Mouse (Mus musculus) embryonic facial prominence, embryonic 14.5 days (tissue): ENCODE measurements around the gene 2300002M23Rik. TPM values are rescaled to one million over a fixed set of nuclear protein-coding genes. Genes with fewer than 3 reads are reported as not detected.

ENCODE experiments used
- ATAC-seq: fragments of 200-750 bp; cut with Nextera tagmentation; 2 replicates; pipeline ENCODE4 v1.8.0; 2017; ENCODE audit warnings: low read depth, moderate number of reproducible peaks, moderate TSS enrichment
- DNase-seq: peaks from one replicate; pipeline ENCODE4 v3.0.0-alpha.2; 2015; ENCODE audit warnings: low spot score
- H3K27ac ChIP-seq: fragments of 300-500 bp; sonication (generic); replicated peaks from 2 replicates; pipeline ENCODE4 v1.5.1; 2014; ENCODE audit warnings: low read depth, mild to moderate bottlenecking, low read length, moderate library complexity
- H3K27me3 ChIP-seq: fragments of 300-500 bp; sonication (generic); replicated peaks from 2 replicates; pipeline ENCODE4 v1.6.1; 2014; ENCODE audit warnings: low read length; ENCODE audit not compliant: control insufficient read depth, insufficient read depth
- H3K36me3 ChIP-seq: fragments of 300-500 bp; sonication (generic); 2 replicates; pipeline ENCODE4 v1.6.1; 2014; ENCODE audit warnings: low read length, mixed read lengths; ENCODE audit not compliant: control insufficient read depth, insufficient read depth
- H3K4me1 ChIP-seq: fragments of 300-500 bp; sonication (generic); 2 replicates; pipeline ENCODE4 v1.6.1; 2014; ENCODE audit warnings: antibody characterized with exemption, low read length; ENCODE audit not compliant: control insufficient read depth, insufficient read depth
- H3K4me2 ChIP-seq: fragments of 300-500 bp; sonication (generic); 2 replicates; pipeline ENCODE4 v1.6.1; 2014; ENCODE audit warnings: low read depth, mild to moderate bottlenecking, low read length, moderate library complexity, mixed read lengths
- H3K4me3 ChIP-seq: fragments of 300-500 bp; sonication (generic); 2 replicates; pipeline ENCODE4 v1.5.1; 2014; ENCODE audit warnings: low read depth, mild to moderate bottlenecking, low read length
- H3K9ac ChIP-seq: fragments of 300-500 bp; sonication (generic); 2 replicates; pipeline ENCODE4 v1.6.1; 2014; ENCODE audit warnings: low read depth, mild to moderate bottlenecking, low read length, moderate library complexity, mixed read lengths
- H3K9me3 ChIP-seq: fragments of 300-500 bp; sonication (generic); 2 replicates; pipeline ENCODE4 v1.6.1; 2016; ENCODE audit warnings: low read length; ENCODE audit not compliant: control insufficient read depth
- WGBS: fragments of 180-500 bp; shearing (Covaris S2); extraction: QIAGEN DNeasy Blood & Tissue Kit; methylation state at CpG from one replicate; pipeline ENCODE4 v1.1.7; 2014; 5-methylcytosine and 5-hydroxymethylcytosine counted together
- polyA plus RNA-seq: library from polyadenylated mRNA; unstranded; fragments of >200 nt; fragmentation: Nextera tagmentation; extraction: Ambion mirVana; gene quantifications from 2 replicates; pipeline ENCODE4 v1.2.1, GENCODE M21; 2014

Gene 2300002M23Rik
- polyA plus RNA-seq, 1 experiment from 2014 or later: 1.3 TPM

- no peak overlapping the region for H3K4me3 ChIP-seq
- H3K27ac ChIP-seq: no peak overlapping the region
- no peak overlapping the region for H3K9ac ChIP-seq
- no peaks in the 10 kb centered on the region for H3K4me1 ChIP-seq
- no peak for ATAC-seq
- no peaks in the 10 kb centered on the region for H3K27me3 ChIP-seq
- H3K36me3 ChIP-seq: no peaks in the 10 kb centered on the region
- no peak overlapping the region for H3K4me2 ChIP-seq
- 45% methylated on average over 10 of the region's 10 CpGs for WGBS
- no peak for DNase-seq
- no peaks in the 10 kb centered on the region for H3K9me3 ChIP-seq
These were observed 27.7 kb upstream of the 2300002M23Rik start for GRCm38 (mm10) chr17:35539540-35539939.

DNA sequence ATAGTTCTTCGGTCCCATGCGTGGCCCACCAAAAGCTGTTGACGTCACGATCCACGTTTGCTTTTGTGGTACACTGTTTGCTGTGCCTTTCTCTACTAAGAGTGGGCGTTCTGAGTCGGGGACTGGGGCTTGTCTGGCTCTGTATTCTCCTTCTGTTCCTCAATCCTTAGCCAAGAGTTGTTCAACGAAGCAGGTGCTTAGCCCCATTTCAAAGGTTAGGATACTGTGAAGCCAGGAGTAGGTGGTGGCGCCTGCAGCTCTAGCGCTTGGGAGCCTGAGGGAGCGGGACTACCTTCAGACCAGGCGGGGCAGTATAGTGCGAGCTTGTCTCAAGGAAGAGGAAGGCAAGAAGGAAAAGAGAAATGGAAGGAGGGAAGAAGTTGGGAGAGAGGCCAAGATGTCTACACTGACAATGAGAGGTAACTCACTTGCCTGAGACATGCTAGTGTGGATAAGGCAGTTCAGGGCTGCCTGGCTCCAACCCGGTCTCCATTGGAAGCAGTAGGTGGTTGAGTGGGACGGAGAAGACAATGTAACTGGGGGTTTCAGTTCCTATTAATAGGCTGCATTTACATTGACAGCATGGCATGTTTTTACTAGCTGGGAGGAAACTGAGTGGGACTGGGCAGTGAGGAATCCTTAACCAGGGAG lies 24.4 kb upstream of the 2300002M23Rik start:
- Histone ChIP-seq H3K27ac (no peak overlapping the region), H3K36me3 (no peaks in the 10 kb centered on the region), H3K9ac (no peak overlapping the region), H3K27me3 (no peaks in the 10 kb centered on the region), H3K4me1 (no peaks in the 10 kb centered on the region), H3K4me2 (no peak overlapping the region), H3K9me3 (no peaks in the 10 kb centered on the region), H3K4me3 (no peak overlapping the region)
- ATAC-seq (no peak), DNase-seq (no peak)
- WGBS: 78% methylated on average over 15 of the region's 15 CpGs

GRCm38 (mm10) chr17:35543412-35543861 lies 23.8 kb upstream of the 2300002M23Rik start:
- Histone ChIP-seq H3K27ac (no peak overlapping the region), H3K4me1 (no peaks in the 10 kb centered on the region), H3K9me3 (no peaks in the 10 kb centered on the region), H3K4me2 (no peak overlapping the region), H3K9ac (no peak overlapping the region), H3K27me3 (no peaks in the 10 kb centered on the region), H3K4me3 (no peak overlapping the region), H3K36me3 (no peaks in the 10 kb centered on the region)
- 33% methylated on average over 14 of the region's 14 CpGs for WGBS
- DNase-seq: peak; percentile 29
- ATAC-seq: no peak

- WGBS: 71% methylated on average over 6 of the region's 6 CpGs
- Histone ChIP-seq H3K4me1 (peaks cover 5% of the 10 kb centered on the region; the same call in 1 of the 2 replicates), H3K9me3 (no peaks in the 10 kb centered on the region), H3K27ac (no peak overlapping the region), H3K9ac (no peak overlapping the region), H3K36me3 (no peaks in the 10 kb centered on the region), H3K27me3 (no peaks in the 10 kb centered on the region), H3K4me2 (no peak overlapping the region), H3K4me3 (no peak overlapping the region)
- ATAC-seq: no peak
- DNase-seq: no peak
These were observed 23.2 kb upstream of the 2300002M23Rik start for GRCm38 (mm10) chr17:35544001-35544400.

GRCm38 (mm10) chr17:35544680-35545079 lies 22.6 kb upstream of the 2300002M23Rik start:
- Histone ChIP-seq H3K27ac (no peak overlapping the region), H3K27me3 (no peaks in the 10 kb centered on the region), H3K4me2 (no peak overlapping the region), H3K4me3 (no peak overlapping the region), H3K4me1 (peaks cover 10% of the 10 kb centered on the region; the same call in 1 of the 2 replicates), H3K36me3 (no peaks in the 10 kb centered on the region), H3K9ac (no peak overlapping the region), H3K9me3 (no peaks in the 10 kb centered on the region)
- WGBS: 30% methylated on average over 6 of the region's 6 CpGs
- ATAC-seq (no peak), DNase-seq (no peak)

DNA sequence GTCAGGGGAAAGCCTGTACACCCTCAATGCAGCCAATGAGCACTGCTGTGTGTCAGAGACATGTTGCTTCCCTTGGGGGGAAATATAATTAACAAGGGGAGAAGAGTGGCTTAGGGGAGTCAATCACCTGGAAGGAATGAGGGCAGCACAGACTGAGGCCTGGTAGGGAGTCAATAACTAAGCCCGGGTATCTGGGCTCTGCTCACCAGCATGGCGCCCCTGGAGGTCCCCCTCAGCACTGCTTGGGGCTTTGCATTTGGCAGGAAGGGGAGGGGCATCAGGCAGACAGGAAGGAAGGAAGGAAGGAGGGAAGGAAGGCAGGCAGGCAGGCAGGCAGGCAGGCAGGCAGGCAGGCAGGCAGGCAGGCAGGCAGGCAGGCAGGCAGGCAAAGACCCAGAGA lies 19.8 kb upstream of the 2300002M23Rik start:
- Histone ChIP-seq H3K4me1 (peaks cover 17% of the 10 kb centered on the region; the same call in 1 of the 2 replicates), H3K9ac (no peak overlapping the region), H3K4me2 (no peak overlapping the region), H3K36me3 (no peaks in the 10 kb centered on the region), H3K4me3 (no peak overlapping the region), H3K9me3 (no peaks in the 10 kb centered on the region), H3K27me3 (no peaks in the 10 kb centered on the region), H3K27ac (no peak overlapping the region)
- DNase-seq: no peak
- WGBS: 69% methylated on average over 2 of the region's 2 CpGs
- no peak for ATAC-seq

GRCm38 (mm10) chr17:35548636-35549035 lies 18.6 kb upstream of the 2300002M23Rik start:
- Histone ChIP-seq H3K27me3 (no peaks in the 10 kb centered on the region), H3K36me3 (no peaks in the 10 kb centered on the region), H3K4me3 (no peak overlapping the region), H3K4me1 (peaks cover 17% of the 10 kb centered on the region; the same call in 1 of the 2 replicates), H3K9ac (no peak overlapping the region), H3K27ac (peak overlapping the region; percentile 77), H3K4me2 (no peak overlapping the region), H3K9me3 (no peaks in the 10 kb centered on the region)
- 25% methylated on average over 5 of the region's 5 CpGs for WGBS
- DNase-seq (no peak), ATAC-seq (no peak)

DNA sequence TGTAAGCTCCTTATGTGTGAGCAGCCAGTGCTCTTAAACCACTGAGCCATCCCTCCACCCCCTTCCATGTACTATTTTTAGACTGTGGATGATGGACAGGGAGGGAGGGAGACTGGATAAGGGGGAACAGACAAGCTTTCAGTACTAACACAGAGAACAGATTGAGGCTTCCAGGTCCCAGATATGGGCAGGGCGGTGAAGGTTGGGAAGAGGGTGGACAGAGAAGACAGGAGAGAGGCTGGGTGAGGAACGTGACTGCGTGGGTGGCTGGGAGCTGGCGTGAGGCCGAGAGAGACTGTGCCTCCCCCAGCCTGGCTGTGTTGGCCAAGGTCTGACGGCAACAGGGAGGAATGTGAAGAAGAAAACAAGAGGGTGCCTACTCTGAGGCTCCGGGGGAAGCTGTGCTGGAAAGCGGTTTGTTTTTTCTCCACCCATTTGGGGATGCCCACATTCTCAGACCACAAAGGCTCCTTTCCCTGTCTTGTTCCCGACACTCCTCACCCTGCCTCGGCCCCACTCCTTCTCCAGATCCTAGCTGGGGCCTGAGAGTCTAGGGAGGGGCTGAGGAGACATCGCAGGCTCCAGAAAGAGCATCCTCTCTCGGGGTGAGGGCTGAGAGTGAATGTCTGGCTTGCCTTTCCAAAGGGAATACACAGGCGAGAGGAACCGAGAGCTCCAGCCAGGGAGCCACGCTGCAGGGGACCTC lies 17.7 kb upstream of the 2300002M23Rik start:
- peak; percentile 78 for DNase-seq
- peak overlapping the region; percentile 0; the same call in 1 of the 2 replicates for H3K4me2 ChIP-seq
- peak; percentile 74 for ATAC-seq
- WGBS: 28% methylated on average over 13 of the region's 15 CpGs
- no peak overlapping the region for H3K4me3 ChIP-seq
- H3K4me1 ChIP-seq: peaks cover 17% of the 10 kb centered on the region; the same call in 1 of the 2 replicates
- H3K27me3 ChIP-seq: no peaks in the 10 kb centered on the region
- H3K9ac ChIP-seq: no peak overlapping the region
- no peaks in the 10 kb centered on the region for H3K9me3 ChIP-seq
- no peaks in the 10 kb centered on the region for H3K36me3 ChIP-seq
- H3K27ac ChIP-seq: peak overlapping the region; percentile 77
